Mouse (Mus musculus) neural tube, embryonic 12.5 days (tissue): ENCODE measurements around the gene Tchp. TPM values are rescaled to one million over a fixed set of nuclear protein-coding genes. Genes with fewer than 3 reads are reported as not detected.

Experiments used
- ATAC-seq: fragments of 200-750 bp; cut with Nextera tagmentation; 2 replicates; pipeline ENCODE4 v1.8.0; 2017; ENCODE audit warnings: low read depth, mild to moderate bottlenecking, moderate TSS enrichment, moderate library complexity; ENCODE audit not compliant: low FRiP score
- H3K27ac ChIP-seq: fragments of 300-500 bp; sonication (generic); 2 replicates; pipeline ENCODE4 v1.5.1; 2016
- H3K27me3 ChIP-seq: fragments of 300-500 bp; sonication (generic); replicated peaks from 2 replicates; pipeline ENCODE4 v1.6.1; 2016; ENCODE audit warnings: mild to moderate bottlenecking
- H3K36me3 ChIP-seq: fragments of 300-500 bp; sonication (generic); 2 replicates; pipeline ENCODE4 v1.6.1; 2016; ENCODE audit warnings: mild to moderate bottlenecking
- H3K4me1 ChIP-seq: fragments of 300-500 bp; sonication (generic); 2 replicates; pipeline ENCODE4 v1.6.1; 2016
- H3K4me2 ChIP-seq: fragments of 300-500 bp; sonication (generic); replicated peaks from 2 replicates; pipeline ENCODE4 v1.6.1; 2016; ENCODE audit warnings: mild to moderate bottlenecking
- H3K4me3 ChIP-seq: fragments of 300-500 bp; sonication (generic); 2 replicates; pipeline ENCODE4 v1.5.1; 2016
- H3K9ac ChIP-seq: fragments of 300-500 bp; sonication (generic); 2 replicates; pipeline ENCODE4 v1.6.1; 2016; ENCODE audit warnings: mild to moderate bottlenecking
- H3K9me3 ChIP-seq: fragments of 300-500 bp; sonication (generic); 2 replicates; pipeline ENCODE4 v1.6.1; 2016; ENCODE audit warnings: mild to moderate bottlenecking
- WGBS: fragments of 180-500 bp; shearing (Covaris S2); methylation state at CpG from one replicate; pipeline ENCODE4 v1.1.7; 2016; 5-methylcytosine and 5-hydroxymethylcytosine counted together
- polyA plus RNA-seq: library from polyadenylated mRNA; unstranded; fragments of >200 nt; fragmentation: Nextera tagmentation; extraction: Ambion mirVana; gene quantifications from 2 replicates; pipeline ENCODE4 v1.2.1, GENCODE M21; 2016

The Tchp gene
- polyA plus RNA-seq, 1 experiment from 2014 or later = 23.4 TPM

DNA sequence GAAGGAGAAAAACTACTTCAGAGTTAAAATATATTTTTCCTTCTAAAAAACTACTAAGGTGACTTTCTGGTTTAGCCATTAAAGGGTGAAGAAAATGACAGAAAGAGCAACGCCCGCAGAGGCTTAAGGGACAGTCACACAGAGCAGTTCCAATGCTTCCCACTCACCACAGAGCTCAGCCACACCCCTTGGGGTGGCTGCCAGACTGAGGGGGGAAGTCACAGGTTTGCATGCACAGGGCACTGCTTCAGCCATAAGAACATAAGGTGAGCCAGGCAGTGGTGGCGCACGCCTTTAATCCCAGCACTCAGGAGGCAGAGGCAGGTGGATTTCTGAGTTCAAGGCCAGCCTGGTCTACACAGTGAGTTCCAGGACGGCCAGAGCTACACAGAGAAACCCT, 38.0 kb downstream of the Tchp start:
- no peak for ATAC-seq
- Histone ChIP-seq H3K4me2 (no peak overlapping the region), H3K27ac (no peak overlapping the region), H3K4me1 (no peaks in the 10 kb centered on the region), H3K4me3 (no peak overlapping the region), H3K36me3 (peaks cover 83% of the 10 kb centered on the region), H3K9ac (no peak overlapping the region), H3K9me3 (no peaks in the 10 kb centered on the region), H3K27me3 (no peaks in the 10 kb centered on the region)
- WGBS = 98% methylated on average over 5 of the region's 5 CpGs

DNA sequence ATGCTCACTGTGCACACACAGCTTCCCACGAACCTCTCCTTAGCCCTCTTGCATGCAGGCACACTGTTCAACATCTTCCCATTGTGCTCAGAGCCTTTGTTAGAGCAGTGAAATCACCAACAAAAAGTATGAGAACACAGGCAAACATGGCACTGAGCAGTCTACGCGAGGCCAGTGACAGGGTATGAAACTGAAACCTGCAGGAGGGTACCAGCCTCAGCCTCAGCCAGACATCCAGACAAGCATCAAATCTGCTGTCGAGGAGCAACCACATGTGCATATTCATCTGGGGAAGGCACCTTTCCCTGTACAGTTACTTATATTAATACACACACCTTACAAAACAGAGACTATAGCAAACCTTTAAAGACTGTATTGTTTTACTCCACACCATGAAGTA, 39.3 kb downstream of the Tchp start:
- Histone ChIP-seq H3K9me3 (no peaks in the 10 kb centered on the region), H3K9ac (no peak overlapping the region), H3K4me1 (no peaks in the 10 kb centered on the region), H3K36me3 (peaks cover 86% of the 10 kb centered on the region), H3K4me2 (no peak overlapping the region), H3K4me3 (no peak overlapping the region), H3K27me3 (no peaks in the 10 kb centered on the region), H3K27ac (no peak overlapping the region)
- WGBS = 94% methylated on average over 4 of the region's 4 CpGs
- no peak for ATAC-seq

DNA sequence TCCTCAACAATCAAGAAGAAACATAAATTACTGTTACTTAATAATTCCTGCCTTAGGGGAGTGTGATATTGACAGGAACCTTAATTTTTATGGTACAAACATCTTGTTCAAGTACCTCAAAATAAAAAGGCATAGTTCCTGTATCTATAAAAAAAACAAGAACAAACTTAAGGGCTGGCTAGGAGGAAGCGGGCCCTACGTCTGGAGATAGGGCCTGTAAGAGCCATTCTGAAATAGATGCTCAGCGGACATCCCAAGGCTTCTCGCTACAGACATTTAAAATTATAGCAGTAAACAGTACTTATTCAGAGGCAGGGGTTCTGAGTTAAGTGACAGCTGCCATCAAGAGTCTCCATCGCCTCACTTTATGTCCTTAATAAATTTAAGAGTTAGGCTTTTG, 40.0 kb downstream of the Tchp start:
- peaks cover 86% of the 10 kb centered on the region for H3K36me3 ChIP-seq
- H3K27me3 ChIP-seq = no peaks in the 10 kb centered on the region
- H3K4me3 ChIP-seq = no peak overlapping the region
- H3K4me1 ChIP-seq = no peaks in the 10 kb centered on the region
- no peak overlapping the region for H3K9ac ChIP-seq
- H3K4me2 ChIP-seq = no peak overlapping the region
- no peaks in the 10 kb centered on the region for H3K9me3 ChIP-seq
- no peak for ATAC-seq
- H3K27ac ChIP-seq = no peak overlapping the region
- WGBS = 94% methylated on average over 5 of the region's 5 CpGs

DNA sequence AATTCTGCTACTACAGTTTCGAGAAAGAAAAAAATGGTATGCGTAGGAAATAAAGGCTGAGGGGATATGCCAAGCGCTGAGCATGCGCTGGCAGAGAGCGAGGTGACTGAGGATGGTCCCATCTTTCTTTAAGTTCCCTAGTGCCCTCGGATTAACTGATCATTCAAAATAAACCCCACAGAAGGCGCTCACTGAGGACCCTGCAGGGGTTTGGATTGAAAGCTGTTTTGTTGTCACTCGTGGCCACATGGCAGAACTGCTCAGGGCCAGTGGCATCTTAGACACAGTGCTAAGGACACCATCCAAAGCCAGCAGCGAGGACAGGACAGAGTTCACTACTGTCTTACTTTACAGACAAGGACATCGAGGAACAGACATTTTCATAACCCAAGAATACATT, 42.8 kb downstream of the Tchp start:
- peaks cover 82% of the 10 kb centered on the region for H3K36me3 ChIP-seq

DNA sequence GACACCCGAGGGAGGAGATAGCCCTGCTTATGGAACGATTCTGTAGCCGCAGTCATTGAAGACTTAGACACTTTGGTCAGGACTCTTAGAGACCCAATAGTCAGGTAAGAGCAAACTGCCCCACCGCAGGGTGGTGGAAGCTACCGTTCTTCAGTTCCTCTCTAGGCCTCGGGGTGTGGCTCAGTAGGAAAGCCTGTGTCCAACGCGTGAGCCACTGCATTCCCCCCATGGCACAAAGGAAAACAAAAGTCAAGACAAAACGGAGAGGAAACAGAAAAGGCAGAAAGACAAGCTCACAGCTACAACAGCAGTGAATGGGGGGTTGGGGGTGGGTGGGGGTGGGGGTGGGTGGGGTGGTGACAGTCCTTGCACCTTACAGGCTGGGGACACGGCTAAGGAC, 44.8 kb downstream of the Tchp start:
- Histone ChIP-seq H3K4me3 (no peak overlapping the region), H3K36me3 (peaks cover 80% of the 10 kb centered on the region), H3K9ac (no peak overlapping the region), H3K27ac (no peak overlapping the region), H3K4me1 (no peaks in the 10 kb centered on the region), H3K9me3 (no peaks in the 10 kb centered on the region), H3K4me2 (no peak overlapping the region), H3K27me3 (no peaks in the 10 kb centered on the region)
- ATAC-seq = no peak
- 90% methylated on average over 10 of the region's 10 CpGs for WGBS

More for the DNA sequence above, 42.8 kb downstream of the Tchp start:
- Histone ChIP-seq H3K4me1 (no peaks in the 10 kb centered on the region), H3K4me2 (no peak overlapping the region), H3K9ac (no peak overlapping the region), H3K9me3 (no peaks in the 10 kb centered on the region), H3K27me3 (no peaks in the 10 kb centered on the region), H3K27ac (no peak overlapping the region), H3K4me3 (no peak overlapping the region)
- WGBS = 81% methylated on average over 10 of the region's 10 CpGs
- ATAC-seq = no peak

DNA sequence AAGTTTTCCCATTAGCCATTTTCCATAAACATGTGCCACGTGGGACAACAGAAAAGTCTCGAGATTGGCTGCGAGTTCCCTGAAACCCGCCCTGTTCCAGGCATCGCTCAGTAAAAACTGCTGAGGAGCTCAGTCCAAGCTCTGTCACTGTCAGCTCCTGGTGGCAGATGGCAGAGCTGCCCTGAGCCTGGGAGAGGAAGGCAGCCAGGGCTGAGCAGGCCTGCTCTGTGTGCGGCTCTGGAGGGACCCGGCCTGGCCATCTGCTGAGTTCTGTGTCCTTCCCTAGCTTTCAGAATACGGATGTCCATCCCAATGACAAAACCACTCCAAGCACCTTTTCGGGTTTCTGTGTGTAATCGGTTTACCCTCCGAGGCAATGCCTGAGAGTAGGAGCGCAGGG, 45.8 kb downstream of the Tchp start:
- no peak for ATAC-seq
- H3K27me3 ChIP-seq = no peaks in the 10 kb centered on the region
- WGBS = 92% methylated on average over 12 of the region's 12 CpGs
- no peak overlapping the region for H3K9ac ChIP-seq
- no peaks in the 10 kb centered on the region for H3K9me3 ChIP-seq
- no peak overlapping the region for H3K27ac ChIP-seq
- H3K4me1 ChIP-seq = no peaks in the 10 kb centered on the region
- peaks cover 74% of the 10 kb centered on the region for H3K36me3 ChIP-seq
- H3K4me3 ChIP-seq = no peak overlapping the region
- no peak overlapping the region for H3K4me2 ChIP-seq

DNA sequence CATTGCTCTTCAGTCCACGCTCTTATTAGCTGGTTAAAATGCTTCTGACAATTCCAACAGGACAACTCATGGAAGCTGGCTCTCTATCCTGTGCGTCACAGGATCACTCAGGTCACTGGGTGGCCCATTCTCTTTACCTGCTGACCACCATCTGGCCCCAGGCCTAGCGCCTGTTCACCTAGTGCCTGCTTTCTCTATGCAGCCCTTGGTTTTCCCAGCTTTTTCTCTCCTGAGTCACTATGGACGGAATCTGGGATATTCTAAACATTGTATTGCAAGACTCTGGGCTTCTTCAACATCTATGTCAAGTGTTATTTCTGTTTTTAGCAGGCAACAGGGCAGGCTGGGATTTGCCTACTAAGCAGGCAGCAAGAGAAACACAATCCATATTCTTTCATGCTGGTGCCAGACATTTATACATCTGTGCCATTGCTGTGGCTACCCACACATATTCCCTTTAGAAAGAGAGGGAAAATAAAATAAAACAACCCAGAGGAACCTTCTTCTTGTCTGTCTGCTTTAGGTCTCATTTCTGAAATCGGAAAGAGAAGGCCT, 52.1 kb downstream of the Tchp start:
- Histone ChIP-seq H3K4me2 (no peak overlapping the region), H3K27me3 (no peaks in the 10 kb centered on the region), H3K9ac (no peak overlapping the region), H3K4me1 (no peaks in the 10 kb centered on the region), H3K4me3 (no peak overlapping the region), H3K36me3 (peaks cover 69% of the 10 kb centered on the region), H3K9me3 (no peaks in the 10 kb centered on the region), H3K27ac (no peak overlapping the region)
- 93% methylated on average over 5 of the region's 5 CpGs for WGBS
- ATAC-seq = no peak

DNA sequence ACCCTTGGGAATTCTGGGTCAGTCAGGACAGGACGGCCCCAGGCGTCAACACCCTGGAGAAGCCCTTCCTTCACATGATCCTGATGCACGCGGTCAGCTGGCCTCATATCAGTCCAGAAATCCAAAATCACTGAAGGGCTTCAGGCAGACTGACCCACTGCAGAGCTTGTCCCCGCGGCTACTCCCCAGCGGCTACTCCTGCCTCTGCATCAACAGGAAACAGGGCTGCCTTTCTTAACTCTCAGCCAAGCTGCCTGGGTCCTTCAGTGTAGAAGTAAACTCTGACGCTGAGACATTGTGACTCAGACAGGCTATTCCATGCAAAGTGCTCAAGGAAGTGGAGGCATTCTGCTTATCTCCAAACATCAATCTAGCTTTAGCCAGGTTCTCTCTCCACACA, 54.4 kb downstream of the Tchp start:
- 93% methylated on average over 8 of the region's 8 CpGs for WGBS

DNA sequence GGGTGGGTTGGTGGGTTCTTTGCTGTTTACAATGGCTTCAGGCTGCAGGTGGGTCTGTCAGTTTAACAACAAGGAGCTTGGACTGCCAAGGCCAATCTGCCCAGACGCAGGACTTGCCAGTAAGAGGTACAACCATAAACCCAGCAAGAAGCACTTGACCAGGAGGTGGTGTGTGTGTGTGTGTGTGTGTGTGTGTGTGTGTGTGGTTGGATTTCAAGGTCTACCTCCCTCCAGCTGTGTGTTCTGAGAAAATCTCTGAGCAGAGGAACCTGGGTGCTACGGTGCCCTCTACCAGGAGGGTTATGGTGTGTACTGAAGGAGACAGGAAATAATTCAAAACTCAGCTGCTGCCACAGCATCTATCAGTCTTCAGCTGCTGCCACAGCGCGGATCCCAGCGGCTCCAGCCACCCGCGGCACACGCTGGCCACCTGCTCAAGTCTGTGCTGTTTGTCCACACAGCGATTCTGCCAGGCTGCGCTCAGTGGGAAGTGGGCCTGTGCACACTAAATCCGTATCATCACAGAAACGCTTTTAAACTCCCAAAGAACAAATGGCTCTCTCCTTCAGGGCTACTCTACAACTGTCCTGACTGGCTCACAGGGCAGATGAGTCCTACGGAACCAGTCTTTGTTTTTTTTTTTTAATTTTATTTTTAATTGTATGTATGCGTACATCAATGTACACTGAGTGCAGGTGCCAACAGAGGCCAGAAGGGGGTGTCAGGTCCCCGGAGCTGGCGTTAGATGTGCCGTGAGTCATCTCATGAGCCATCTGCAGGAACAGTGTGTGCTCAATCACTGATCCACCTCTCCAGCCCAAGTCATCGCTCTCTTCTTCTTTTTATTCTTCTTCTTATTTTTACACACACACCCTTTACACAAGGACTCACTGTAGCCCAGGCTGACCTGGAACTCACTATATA, 57.5 kb downstream of the Tchp start:
- no peak for ATAC-seq
- no peak overlapping the region for H3K9ac ChIP-seq
- no peak overlapping the region for H3K4me2 ChIP-seq
- no peaks in the 10 kb centered on the region for H3K27me3 ChIP-seq
- H3K4me3 ChIP-seq = no peak overlapping the region
- H3K27ac ChIP-seq = no peak overlapping the region
- peaks cover under 1% of the 10 kb centered on the region; the same call in 1 of the 2 replicates for H3K4me1 ChIP-seq
- 87% methylated on average over 18 of the region's 18 CpGs for WGBS
- peaks cover 57% of the 10 kb centered on the region for H3K36me3 ChIP-seq
- H3K9me3 ChIP-seq = no peaks in the 10 kb centered on the region

More for the DNA sequence above, 54.4 kb downstream of the Tchp start:
- Histone ChIP-seq H3K4me2 (no peak overlapping the region), H3K27me3 (no peaks in the 10 kb centered on the region), H3K9ac (no peak overlapping the region), H3K36me3 (peaks cover 73% of the 10 kb centered on the region), H3K4me1 (no peaks in the 10 kb centered on the region), H3K27ac (no peak overlapping the region), H3K4me3 (no peak overlapping the region), H3K9me3 (no peaks in the 10 kb centered on the region)
- no peak for ATAC-seq

DNA sequence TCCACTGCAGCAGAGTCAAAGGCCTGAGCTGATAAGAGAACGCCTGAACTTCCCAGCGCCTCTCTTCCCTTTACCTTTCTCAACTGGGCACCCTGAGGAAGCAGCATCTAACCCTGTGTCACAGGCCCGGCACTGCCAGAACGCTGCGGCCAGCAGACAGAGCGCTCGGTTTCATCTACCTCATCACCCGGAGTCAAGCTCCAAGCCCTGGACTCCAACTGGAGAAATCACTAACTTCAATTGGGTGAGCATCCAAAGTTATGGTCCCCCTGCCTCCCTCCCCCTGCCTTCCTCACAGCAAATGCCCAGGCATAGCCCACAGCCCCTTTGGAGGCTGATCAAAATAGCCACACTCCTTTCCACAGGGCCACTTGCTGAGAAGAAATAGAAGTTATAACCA, 59.1 kb downstream of the Tchp start:
- H3K4me3 ChIP-seq = no peak overlapping the region
- no peak for ATAC-seq
- WGBS = 95% methylated on average over 8 of the region's 8 CpGs
- H3K36me3 ChIP-seq = peaks cover 45% of the 10 kb centered on the region
- H3K27me3 ChIP-seq = no peaks in the 10 kb centered on the region
- H3K4me1 ChIP-seq = peaks cover 9% of the 10 kb centered on the region; the same call in 1 of the 2 replicates
- no peak overlapping the region for H3K27ac ChIP-seq
- H3K4me2 ChIP-seq = no peak overlapping the region
- H3K9me3 ChIP-seq = no peaks in the 10 kb centered on the region
- no peak overlapping the region for H3K9ac ChIP-seq

DNA sequence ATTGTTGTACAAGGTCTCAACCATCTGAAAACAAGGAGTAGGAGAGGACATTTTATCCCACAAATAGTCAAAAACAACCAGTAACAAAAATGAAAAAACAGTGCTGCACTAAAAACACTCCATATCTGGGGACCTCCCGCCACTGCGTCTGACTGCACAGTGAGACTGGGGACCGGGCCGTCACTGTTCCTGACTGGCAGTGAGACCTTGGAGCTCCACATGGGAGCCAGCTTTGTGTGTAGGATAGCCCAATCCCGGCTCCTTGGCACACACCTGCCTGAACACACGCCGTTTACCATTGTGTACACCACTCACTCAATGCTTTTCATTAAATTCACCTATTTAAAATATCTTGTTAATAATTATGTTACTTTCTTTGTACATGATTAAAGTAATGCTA, 59.6 kb downstream of the Tchp start:
- H3K27ac ChIP-seq = no peak overlapping the region
- H3K4me3 ChIP-seq = no peak overlapping the region
- H3K27me3 ChIP-seq = no peaks in the 10 kb centered on the region
- H3K36me3 ChIP-seq = peaks cover 40% of the 10 kb centered on the region
- no peak for ATAC-seq
- no peaks in the 10 kb centered on the region for H3K9me3 ChIP-seq
- H3K4me1 ChIP-seq = peaks cover 14% of the 10 kb centered on the region
- 89% methylated on average over 7 of the region's 7 CpGs for WGBS
- H3K4me2 ChIP-seq = no peak overlapping the region
- H3K9ac ChIP-seq = no peak overlapping the region

DNA sequence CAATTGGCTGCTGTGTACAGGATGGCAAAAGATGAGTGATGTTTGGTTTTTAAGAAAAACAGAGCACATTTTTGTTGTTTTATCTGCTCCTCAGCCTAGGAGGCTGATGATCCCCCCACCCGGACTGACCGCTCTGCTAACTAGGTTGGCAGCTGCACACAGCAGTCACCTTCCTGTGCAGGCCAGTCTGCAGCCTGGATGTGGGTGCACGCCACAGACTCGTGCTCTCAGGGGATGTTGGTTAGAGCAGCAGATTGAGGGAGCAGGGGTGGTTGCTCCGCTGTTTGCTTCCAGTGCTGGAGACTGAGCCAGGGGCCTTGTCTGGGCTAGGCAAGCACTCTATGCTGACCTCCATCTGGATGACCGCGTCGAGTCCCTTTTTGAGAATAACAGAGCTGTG, 62.2 kb downstream of the Tchp start:
- Histone ChIP-seq H3K4me1 (peaks cover 18% of the 10 kb centered on the region), H3K9ac (no peak overlapping the region), H3K4me2 (peak overlapping the region; percentile 14; the same call in 1 of the 2 replicates), H3K27me3 (no peaks in the 10 kb centered on the region), H3K36me3 (peaks cover 15% of the 10 kb centered on the region), H3K27ac (no peak overlapping the region), H3K4me3 (no peak overlapping the region), H3K9me3 (no peaks in the 10 kb centered on the region)
- WGBS = 93% methylated on average over 8 of the region's 8 CpGs
- no peak for ATAC-seq

DNA sequence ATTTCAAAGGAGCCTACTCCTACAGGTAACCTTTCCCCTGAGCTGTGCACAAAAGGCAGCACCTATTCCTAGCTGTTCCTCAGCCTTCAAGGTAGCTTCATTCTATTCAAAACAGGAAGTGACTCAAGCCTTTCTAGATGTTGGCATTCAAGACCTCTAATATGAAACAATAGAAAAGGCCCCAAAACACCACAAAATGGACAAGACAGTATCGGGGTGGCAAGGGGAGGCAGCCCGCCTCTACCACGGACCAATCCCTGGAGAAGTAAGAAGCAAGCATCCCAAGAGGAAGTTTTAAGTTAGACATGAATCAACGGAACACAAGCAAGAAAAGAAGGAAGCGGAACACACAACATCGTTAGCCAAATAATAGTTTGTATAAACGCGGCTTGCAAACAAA, 64.2 kb downstream of the Tchp start:
- Histone ChIP-seq H3K4me1 (peaks cover 31% of the 10 kb centered on the region), H3K9me3 (no peaks in the 10 kb centered on the region), H3K4me2 (peak overlapping the region; percentile 93), H3K27me3 (no peaks in the 10 kb centered on the region), H3K27ac (no peak overlapping the region), H3K36me3 (no peaks in the 10 kb centered on the region), H3K4me3 (no peak overlapping the region), H3K9ac (no peak overlapping the region)
- 81% methylated on average over 8 of the region's 8 CpGs for WGBS
- no peak for ATAC-seq
